Mouse (Mus musculus): ENCODE measurements at regions not wholly inside any gene's neighbourhood (a gene's known extent, or its start where the extent isn't known, plus 50 kb on each side); places are given as distances from the start of the nearest gene placed in this dataset.

GRCm38 (mm10) chr13:101068489-101068888 is 235.3 kb upstream of the Slc30a5 start:
- ATAC-seq (ENCODE audit: low FRiP score): peak; percentile 60; the same call in 1 of the 2 replicates
- H3K4me3 ChIP-seq (ENCODE audit: low read depth, low read length): no peak overlapping the region

DNA sequence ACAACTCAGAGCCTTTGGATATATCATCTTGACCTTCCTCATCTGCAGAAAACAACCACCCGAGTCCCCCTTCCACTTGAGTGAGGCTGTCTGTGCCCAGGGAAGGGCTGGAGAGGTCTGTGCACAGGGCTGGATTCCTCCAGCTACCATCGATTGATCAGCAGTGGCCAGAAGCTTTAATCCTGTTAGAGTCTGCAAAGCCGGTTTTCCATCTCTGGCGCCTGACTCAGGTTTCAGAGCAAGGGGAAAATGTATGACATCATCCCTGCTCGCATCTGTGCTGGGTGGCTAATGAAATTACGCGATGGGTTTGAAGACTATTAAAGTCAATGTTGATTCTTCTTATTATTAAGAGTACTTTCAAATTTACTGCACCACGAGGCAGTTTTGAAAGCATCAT is 229.4 kb upstream of the Slc30a5 start:
- Histone ChIP-seq H3K27me3 (ENCODE audit: insufficient read depth, low read length) (no peaks in the 10 kb centered on the region), H3K27ac (ENCODE audit: low read depth, low read length) (no peak overlapping the region), H3K9ac (replicated peaks; ENCODE audit: low read length, poor library complexity, severe bottlenecking) (no peak overlapping the region), H3K9me3 (ENCODE audit: low read length) (no peaks in the 10 kb centered on the region), H3K4me2 (ENCODE audit: low read depth, low read length, poor library complexity, severe bottlenecking) (no peak overlapping the region), H3K36me3 (ENCODE audit: insufficient read depth, low read length) (no peaks in the 10 kb centered on the region), H3K4me3 (ENCODE audit: low read depth, low read length) (no peak overlapping the region), H3K4me1 (ENCODE audit: insufficient read depth, low read length) (no peaks in the 10 kb centered on the region)
- 20% methylated on average over 8 of the region's 8 CpGs for WGBS
- no peak for TF ChIP-seq CTCF (IDR thresholded peaks at IDR 0.05)
- DNase-seq (ENCODE audit: low spot score) (peak; percentile 27), ATAC-seq (ENCODE audit: low FRiP score) (peak; percentile 51; the same call in 1 of the 2 replicates)

More at GRCm38 (mm10) chr13:101068489-101068888, 235.3 kb upstream of the Slc30a5 start:
- Histone ChIP-seq H3K4me2 (ENCODE audit: low read depth, low read length, poor library complexity, severe bottlenecking) (no peak overlapping the region), H3K27ac (ENCODE audit: low read depth, low read length) (no peak overlapping the region), H3K27me3 (ENCODE audit: insufficient read depth, low read length) (no peaks in the 10 kb centered on the region), H3K9ac (replicated peaks; ENCODE audit: low read length, poor library complexity, severe bottlenecking) (no peak overlapping the region), H3K9me3 (ENCODE audit: low read length) (no peaks in the 10 kb centered on the region), H3K4me1 (ENCODE audit: insufficient read depth, low read length) (no peaks in the 10 kb centered on the region), H3K36me3 (ENCODE audit: insufficient read depth, low read length) (no peaks in the 10 kb centered on the region)
- peak; percentile 73 for DNase-seq (ENCODE audit: low spot score)
- TF ChIP-seq CTCF (IDR thresholded peaks at IDR 0.05): peak; percentile 58
- 64% methylated on average over 6 of the region's 6 CpGs for WGBS

- DNase-seq (ENCODE audit: low spot score): no peak
- 48% methylated on average over 15 of the region's 15 CpGs for WGBS
- no peak overlapping the region for H3K4me3 ChIP-seq (ENCODE audit: low read depth, low read length)
- H3K27ac ChIP-seq (ENCODE audit: low read depth, low read length): no peak overlapping the region
- H3K9ac ChIP-seq (replicated peaks; ENCODE audit: low read length, poor library complexity, severe bottlenecking): no peak overlapping the region
- no peak for TF ChIP-seq CTCF (IDR thresholded peaks at IDR 0.05)
- H3K4me1 ChIP-seq (ENCODE audit: insufficient read depth, low read length): no peaks in the 10 kb centered on the region
- no peaks in the 10 kb centered on the region for H3K27me3 ChIP-seq (ENCODE audit: insufficient read depth, low read length)
- ATAC-seq (ENCODE audit: low FRiP score): no peak
- H3K36me3 ChIP-seq (ENCODE audit: insufficient read depth, low read length): no peaks in the 10 kb centered on the region
- no peaks in the 10 kb centered on the region for H3K9me3 ChIP-seq (ENCODE audit: low read length)
- H3K4me2 ChIP-seq (ENCODE audit: low read depth, low read length, poor library complexity, severe bottlenecking): no peak overlapping the region
Measured at GRCm38 (mm10) chr13:101061233-101062144, 228.3 kb upstream of the Slc30a5 start.

- Histone ChIP-seq H3K4me1 (ENCODE audit: insufficient read depth, low read length) (no peaks in the 10 kb centered on the region), H3K36me3 (ENCODE audit: insufficient read depth, low read length) (no peaks in the 10 kb centered on the region), H3K4me3 (ENCODE audit: low read depth, low read length) (no peak overlapping the region), H3K27ac (ENCODE audit: low read depth, low read length) (no peak overlapping the region), H3K9me3 (ENCODE audit: low read length) (no peaks in the 10 kb centered on the region), H3K27me3 (ENCODE audit: insufficient read depth, low read length) (no peaks in the 10 kb centered on the region), H3K4me2 (ENCODE audit: low read depth, low read length, poor library complexity, severe bottlenecking) (no peak overlapping the region), H3K9ac (replicated peaks; ENCODE audit: low read length, poor library complexity, severe bottlenecking) (no peak overlapping the region)
- DNase-seq (ENCODE audit: low spot score): no peak
- ATAC-seq (ENCODE audit: low FRiP score): no peak
- no peak for TF ChIP-seq CTCF (IDR thresholded peaks at IDR 0.05)
- WGBS: 91% methylated on average over 1 of the region's 1 CpGs
Measured at GRCm38 (mm10) chr13:101049511-101049910, 216.3 kb upstream of the Slc30a5 start.

- 63% methylated on average over 1 of the region's 1 CpGs for WGBS
- DNase-seq (ENCODE audit: low spot score) (no peak), ATAC-seq (ENCODE audit: low FRiP score) (no peak)
- Histone ChIP-seq H3K9ac (replicated peaks; ENCODE audit: low read length, poor library complexity, severe bottlenecking) (no peak overlapping the region), H3K4me1 (ENCODE audit: insufficient read depth, low read length) (no peaks in the 10 kb centered on the region), H3K27ac (ENCODE audit: low read depth, low read length) (no peak overlapping the region), H3K4me3 (ENCODE audit: low read depth, low read length) (no peak overlapping the region), H3K4me2 (ENCODE audit: low read depth, low read length, poor library complexity, severe bottlenecking) (no peak overlapping the region), H3K27me3 (ENCODE audit: insufficient read depth, low read length) (no peaks in the 10 kb centered on the region), H3K9me3 (ENCODE audit: low read length) (no peaks in the 10 kb centered on the region), H3K36me3 (ENCODE audit: insufficient read depth, low read length) (no peaks in the 10 kb centered on the region)
- no peak for TF ChIP-seq CTCF (IDR thresholded peaks at IDR 0.05)
Measured at GRCm38 (mm10) chr13:101032594-101032993, 199.4 kb upstream of the Slc30a5 start.

DNA sequence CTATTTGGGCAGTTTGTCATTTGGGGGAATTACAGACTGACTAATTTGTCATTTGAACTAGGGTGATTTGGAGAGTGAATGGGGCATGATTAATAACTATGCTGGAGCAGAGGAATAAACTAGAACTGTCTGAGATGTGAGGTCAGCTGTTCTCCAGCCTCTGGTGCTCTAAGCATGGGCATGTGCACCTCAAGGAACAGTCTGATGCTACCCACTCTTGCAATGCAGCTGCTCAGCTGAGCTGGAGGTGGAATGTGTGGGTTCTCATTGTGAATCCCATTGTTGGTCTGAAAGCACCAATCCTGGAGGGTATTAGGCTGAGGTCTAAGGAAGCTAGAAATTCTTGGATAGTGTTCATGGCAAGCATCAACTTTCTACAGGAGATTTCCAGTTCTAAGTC is 192.8 kb upstream of the Slc30a5 start:
- Histone ChIP-seq H3K36me3 (ENCODE audit: insufficient read depth, low read length) (no peaks in the 10 kb centered on the region), H3K4me2 (ENCODE audit: low read depth, low read length, poor library complexity, severe bottlenecking) (no peak overlapping the region), H3K27me3 (ENCODE audit: insufficient read depth, low read length) (no peaks in the 10 kb centered on the region), H3K27ac (ENCODE audit: low read depth, low read length) (no peak overlapping the region), H3K4me1 (ENCODE audit: insufficient read depth, low read length) (no peaks in the 10 kb centered on the region), H3K4me3 (ENCODE audit: low read depth, low read length) (no peak overlapping the region), H3K9ac (replicated peaks; ENCODE audit: low read length, poor library complexity, severe bottlenecking) (no peak overlapping the region), H3K9me3 (ENCODE audit: low read length) (no peaks in the 10 kb centered on the region)
- no peak for TF ChIP-seq CTCF (IDR thresholded peaks at IDR 0.05)
- ATAC-seq (ENCODE audit: low FRiP score) (no peak), DNase-seq (ENCODE audit: low spot score) (no peak)

All from midbrain, postnatal 0 days (tissue).